Mouse (Mus musculus) forebrain, embryonic 15.5 days (tissue): ENCODE measurements around the gene Zfp768. TPM values are rescaled to one million over a fixed set of nuclear protein-coding genes. Genes with fewer than 3 reads are reported as not detected.
"Not testable (repeated sequence)": the region's sequence is repeated elsewhere in the genome, so short reads cannot be mapped to it uniquely, and the experiment has no call there.

Experiments used
- ATAC-seq: fragments of 200-750 bp; cut with Nextera tagmentation; replicated peaks from 2 replicates; pipeline ENCODE4 v1.8.0; 2017; ENCODE audit warnings: mild to moderate bottlenecking, moderate TSS enrichment, moderate library complexity
- H3K27ac ChIP-seq: fragments of 300-500 bp; sonication (generic); replicated peaks from 2 replicates; pipeline ENCODE4 v1.5.1; 2015; ENCODE audit warnings: mild to moderate bottlenecking, inconsistent platforms
- H3K27me3 ChIP-seq: fragments of 300-500 bp; sonication (generic); 2 replicates; pipeline ENCODE4 v1.6.1; 2015; ENCODE audit warnings: inconsistent platforms
- H3K36me3 ChIP-seq: fragments of 300-500 bp; sonication (generic); 2 replicates; pipeline ENCODE4 v1.6.1; 2015; ENCODE audit warnings: mild to moderate bottlenecking, inconsistent platforms
- H3K4me1 ChIP-seq: fragments of 300-500 bp; sonication (generic); 2 replicates; pipeline ENCODE4 v1.6.1; 2015; ENCODE audit warnings: inconsistent platforms
- H3K4me2 ChIP-seq: fragments of 300-500 bp; sonication (generic); replicated peaks from 2 replicates; pipeline ENCODE4 v1.6.1; 2015; ENCODE audit warnings: mild to moderate bottlenecking, inconsistent platforms
- H3K4me3 ChIP-seq: fragments of 300-500 bp; sonication (generic); 2 replicates; pipeline ENCODE4 v1.5.1; 2015; ENCODE audit warnings: mild to moderate bottlenecking, inconsistent platforms
- H3K9ac ChIP-seq: fragments of 300-500 bp; sonication (generic); replicated peaks from 2 replicates; pipeline ENCODE4 v1.6.1; 2015; ENCODE audit warnings: mild to moderate bottlenecking, inconsistent platforms
- H3K9me3 ChIP-seq: fragments of 300-500 bp; sonication (generic); 2 replicates; pipeline ENCODE4 v1.6.1; 2016; ENCODE audit warnings: inconsistent platforms
- WGBS: fragments of 180-500 bp; shearing (Covaris S2); methylation state at CpG from one replicate; pipeline ENCODE4 v1.1.7; 2015; ENCODE audit warnings: mixed read lengths; 5-methylcytosine and 5-hydroxymethylcytosine counted together
- polyA plus RNA-seq: library from polyadenylated mRNA; unstranded; fragments of >200 nt; fragmentation: Nextera tagmentation; extraction: Ambion mirVana; gene quantifications from 2 replicates; pipeline ENCODE4 v1.2.1, GENCODE M21; 2015

Gene Zfp768
- polyA plus RNA-seq, 1 experiment from 2014 or later, result 12.1 TPM

- 86% methylated on average over 5 of the region's 5 CpGs for WGBS
- Histone ChIP-seq H3K9ac (no peak overlapping the region), H3K4me1 (peaks cover 7% of the 10 kb centered on the region), H3K27me3 (no peaks in the 10 kb centered on the region), H3K36me3 (no peaks in the 10 kb centered on the region), H3K9me3 (no peaks in the 10 kb centered on the region), H3K4me3 (no peak overlapping the region), H3K27ac (no peak overlapping the region), H3K4me2 (no peak overlapping the region)
- ATAC-seq, result no peak
Observed at GRCm38 (mm10) chr7:127351230-127352004, 6.0 kb upstream of the Zfp768 start.

GRCm38 (mm10) chr7:127346676-127347075 lies 1.3 kb upstream of the Zfp768 start:
- peak overlapping the region; percentile 83 for H3K4me2 ChIP-seq
- peak overlapping the region; percentile 72; the same call in 1 of the 2 replicates for H3K9ac ChIP-seq
- WGBS, result 9% methylated on average over 8 of the region's 8 CpGs
- H3K4me3 ChIP-seq, result peak overlapping the region; percentile 94
- no peaks in the 10 kb centered on the region for H3K27me3 ChIP-seq
- no peak overlapping the region for H3K27ac ChIP-seq
- H3K36me3 ChIP-seq, result no peaks in the 10 kb centered on the region; the same call in 1 of the 2 replicates
- no peak for ATAC-seq
- H3K9me3 ChIP-seq, result no peaks in the 10 kb centered on the region
- peaks cover 19% of the 10 kb centered on the region for H3K4me1 ChIP-seq

- Histone ChIP-seq H3K4me2 (peak overlapping the region; percentile 83), H3K27me3 (no peaks in the 10 kb centered on the region), H3K36me3 (no peaks in the 10 kb centered on the region; the same call in 1 of the 2 replicates), H3K9me3 (no peaks in the 10 kb centered on the region), H3K9ac (peak overlapping the region; percentile 72), H3K4me1 (peaks cover 19% of the 10 kb centered on the region), H3K4me3 (peak overlapping the region; percentile 94), H3K27ac (peak overlapping the region; percentile 90)
- under 1% methylated on average over 42 of the region's 42 CpGs for WGBS
- peak; percentile 32 for ATAC-seq
Observed at GRCm38 (mm10) chr7:127345092-127345491, 297 bp downstream of the Zfp768 start.

DNA sequence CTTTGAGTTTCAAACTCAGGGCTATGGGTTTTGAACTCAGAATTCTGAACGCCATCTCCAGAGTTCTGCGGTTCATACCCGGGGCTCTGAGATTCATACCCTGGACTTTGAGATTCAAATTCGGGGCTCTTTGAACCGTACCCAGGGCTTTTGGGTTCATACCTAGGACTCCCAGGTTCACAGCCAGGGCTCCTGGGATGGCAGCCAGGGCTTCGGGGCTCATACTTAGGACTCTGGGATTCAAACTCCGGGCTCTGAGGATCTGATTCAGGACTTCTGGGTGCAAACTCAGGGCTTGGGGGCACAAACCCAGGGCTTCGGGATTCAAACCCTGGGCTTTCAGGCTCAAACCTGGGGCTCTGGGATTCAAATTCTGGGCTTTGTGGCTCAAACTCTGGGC lies 1.0 kb downstream of the Zfp768 start:
- H3K27me3 ChIP-seq, result no peaks in the 10 kb centered on the region
- peak overlapping the region; percentile 72 for H3K9ac ChIP-seq
- 91% methylated on average over 8 of the region's 8 CpGs for WGBS
- H3K4me3 ChIP-seq, result peak overlapping the region; percentile 94
- H3K36me3 ChIP-seq, result no peaks in the 10 kb centered on the region; the same call in 1 of the 2 replicates
- peaks cover 19% of the 10 kb centered on the region for H3K4me1 ChIP-seq
- peak overlapping the region; percentile 83 for H3K4me2 ChIP-seq
- H3K27ac ChIP-seq, result no peak overlapping the region
- ATAC-seq, result no peak
- no peaks in the 10 kb centered on the region for H3K9me3 ChIP-seq

- Histone ChIP-seq H3K9ac (no peak overlapping the region), H3K36me3 (no peaks in the 10 kb centered on the region; the same call in 1 of the 2 replicates), H3K4me3 (no peak overlapping the region), H3K4me1 (peaks cover 19% of the 10 kb centered on the region), H3K4me2 (no peak overlapping the region), H3K27ac (no peak overlapping the region), H3K9me3 (no peaks in the 10 kb centered on the region), H3K27me3 (no peaks in the 10 kb centered on the region)
- no peak for ATAC-seq
- WGBS, result 94% methylated on average over 38 of the region's 38 CpGs
Observed at GRCm38 (mm10) chr7:127343351-127344019, 1.9 kb downstream of the Zfp768 start.

GRCm38 (mm10) chr7:127342888-127343287 lies 2.5 kb downstream of the Zfp768 start:
- no peak for ATAC-seq
- no peaks in the 10 kb centered on the region; the same call in 1 of the 2 replicates for H3K36me3 ChIP-seq
- peaks cover 19% of the 10 kb centered on the region for H3K4me1 ChIP-seq
- 90% methylated on average over 7 of the region's 7 CpGs for WGBS
- no peak overlapping the region for H3K4me2 ChIP-seq
- H3K27me3 ChIP-seq, result no peaks in the 10 kb centered on the region
- no peaks in the 10 kb centered on the region for H3K9me3 ChIP-seq
- H3K27ac ChIP-seq, result no peak overlapping the region
- no peak overlapping the region for H3K9ac ChIP-seq
- no peak overlapping the region for H3K4me3 ChIP-seq

DNA sequence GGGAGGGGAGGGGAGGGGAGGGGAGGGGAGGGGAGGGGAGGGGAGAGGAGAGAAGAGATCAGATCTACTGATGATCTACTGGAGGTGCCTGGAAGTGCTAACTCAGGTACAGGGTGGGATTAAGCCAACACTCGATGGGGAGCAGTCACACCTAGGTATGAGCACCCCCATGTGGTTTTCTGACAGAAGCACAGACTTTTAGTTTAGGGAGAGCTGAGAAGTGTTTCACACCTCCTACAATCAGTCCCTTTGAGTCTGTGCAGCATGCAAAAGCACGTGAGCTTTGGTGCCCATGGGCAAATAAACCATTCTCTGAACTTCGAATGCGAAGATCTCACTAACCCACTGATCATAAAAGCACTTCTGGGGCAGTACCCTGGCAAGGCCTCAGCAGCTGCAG lies 3.1 kb downstream of the Zfp768 start:
- Histone ChIP-seq H3K9me3 (no peaks in the 10 kb centered on the region), H3K4me2 (no peak overlapping the region), H3K27ac (no peak overlapping the region), H3K9ac (no peak overlapping the region), H3K27me3 (no peaks in the 10 kb centered on the region), H3K4me1 (peaks cover 19% of the 10 kb centered on the region), H3K36me3 (no peaks in the 10 kb centered on the region; the same call in 1 of the 2 replicates), H3K4me3 (no peak overlapping the region)
- 74% methylated on average over 4 of the region's 4 CpGs for WGBS
- no peak for ATAC-seq

DNA sequence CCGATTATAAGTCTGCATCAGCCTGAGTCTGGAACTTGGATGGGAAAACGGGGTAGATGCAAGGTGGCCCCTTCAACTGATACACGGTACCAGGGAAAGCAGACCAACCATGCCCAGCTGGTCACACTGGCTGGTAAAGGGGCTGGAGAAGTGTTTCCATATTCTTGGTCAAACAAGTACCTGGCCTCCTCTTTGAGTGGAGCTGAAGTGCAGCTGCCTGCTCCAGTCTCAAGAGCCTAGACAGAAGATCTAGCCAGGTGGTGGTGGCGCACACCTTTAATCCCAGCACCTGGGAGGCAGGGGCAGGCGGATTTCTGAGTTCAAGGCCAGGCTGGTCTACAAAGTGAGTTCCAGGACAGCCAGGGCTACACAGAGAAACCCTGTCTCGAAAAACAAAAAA lies 3.5 kb downstream of the Zfp768 start:
- not testable (repeated sequence) for ATAC-seq, H3K27ac ChIP-seq, H3K27me3 ChIP-seq, H3K9ac ChIP-seq, H3K4me3 ChIP-seq, H3K36me3 ChIP-seq, H3K4me2 ChIP-seq, H3K9me3 ChIP-seq
- H3K4me1 ChIP-seq, result peaks cover 16% of the 10 kb centered on the region
- 95% methylated on average over 6 of the region's 6 CpGs for WGBS

GRCm38 (mm10) chr7:127341356-127341755 lies 4.0 kb downstream of the Zfp768 start:
- H3K9ac ChIP-seq, result no peak overlapping the region
- no peak overlapping the region for H3K4me3 ChIP-seq
- no peaks in the 10 kb centered on the region for H3K9me3 ChIP-seq
- no peaks in the 10 kb centered on the region for H3K27me3 ChIP-seq
- H3K27ac ChIP-seq, result no peak overlapping the region
- no peaks in the 10 kb centered on the region; the same call in 1 of the 2 replicates for H3K36me3 ChIP-seq
- H3K4me1 ChIP-seq, result peaks cover 11% of the 10 kb centered on the region
- no peak overlapping the region for H3K4me2 ChIP-seq
- ATAC-seq, result no peak
- 97% methylated on average over 8 of the region's 8 CpGs for WGBS

DNA sequence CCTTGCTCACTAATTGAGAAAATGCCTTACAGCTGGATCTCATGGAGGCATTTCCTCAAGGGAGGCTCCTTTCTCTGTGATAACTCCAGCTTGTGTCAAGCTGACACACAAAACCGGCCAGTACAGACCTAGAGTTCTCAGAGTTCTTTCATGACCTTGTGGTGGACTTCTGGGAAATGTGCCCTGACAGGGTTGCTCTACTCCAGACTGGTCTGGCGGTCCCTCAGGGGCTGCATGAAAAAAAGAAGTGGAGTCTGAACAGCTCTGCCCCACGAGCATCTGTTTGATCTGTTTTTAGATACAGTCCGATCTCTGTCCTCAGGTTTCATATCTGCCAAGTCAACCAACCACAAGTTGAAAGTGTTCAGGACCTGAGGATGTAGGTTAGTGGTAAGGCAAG lies 7.8 kb downstream of the Zfp768 start:
- H3K4me3 ChIP-seq, result no peak overlapping the region
- H3K27me3 ChIP-seq, result no peaks in the 10 kb centered on the region
- H3K27ac ChIP-seq, result no peak overlapping the region
- no peaks in the 10 kb centered on the region for H3K9me3 ChIP-seq
- no peaks in the 10 kb centered on the region for H3K4me1 ChIP-seq
- ATAC-seq, result no peak
- no peak overlapping the region for H3K4me2 ChIP-seq
- 77% methylated on average over 4 of the region's 4 CpGs for WGBS
- no peak overlapping the region for H3K9ac ChIP-seq
- no peaks in the 10 kb centered on the region for H3K36me3 ChIP-seq

DNA sequence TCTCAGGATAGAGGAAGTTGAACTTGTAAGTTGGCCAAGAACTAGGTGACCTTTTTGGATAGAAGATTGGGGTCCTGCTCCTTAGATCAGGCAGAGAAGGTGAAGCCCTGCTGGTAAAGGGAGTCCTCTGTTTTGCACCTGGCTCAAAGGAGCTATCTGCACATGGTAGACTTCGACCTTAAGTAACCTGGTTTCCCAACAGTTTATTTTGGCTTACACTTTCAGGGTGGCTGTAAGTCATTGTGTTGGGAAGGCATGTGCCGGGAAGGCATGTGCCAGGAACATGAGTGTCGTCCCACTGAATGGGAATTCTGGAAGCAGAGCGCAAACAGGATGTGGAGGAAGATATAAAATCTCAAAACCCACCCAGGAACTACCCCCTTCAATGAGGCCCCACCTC lies 9.8 kb downstream of the Zfp768 start:
- no peaks in the 10 kb centered on the region for H3K36me3 ChIP-seq
- 91% methylated on average over 4 of the region's 4 CpGs for WGBS

GRCm38 (mm10) chr7:127333240-127333639 lies 12.1 kb downstream of the Zfp768 start:
- no peak overlapping the region for H3K27ac ChIP-seq
- H3K36me3 ChIP-seq, result no peaks in the 10 kb centered on the region
- H3K9me3 ChIP-seq, result no peaks in the 10 kb centered on the region
- H3K9ac ChIP-seq, result no peak overlapping the region
- no peak overlapping the region for H3K4me2 ChIP-seq
- 82% methylated on average over 6 of the region's 6 CpGs for WGBS
- no peaks in the 10 kb centered on the region for H3K4me1 ChIP-seq
- H3K27me3 ChIP-seq, result no peaks in the 10 kb centered on the region
- no peak for ATAC-seq
- H3K4me3 ChIP-seq, result no peak overlapping the region

More for the DNA sequence above, 9.8 kb downstream of the Zfp768 start:
- H3K4me2 ChIP-seq, result no peak overlapping the region
- no peak for ATAC-seq
- H3K4me3 ChIP-seq, result no peak overlapping the region
- no peaks in the 10 kb centered on the region for H3K27me3 ChIP-seq
- no peak overlapping the region for H3K9ac ChIP-seq
- no peaks in the 10 kb centered on the region for H3K4me1 ChIP-seq
- no peak overlapping the region for H3K27ac ChIP-seq
- H3K9me3 ChIP-seq, result no peaks in the 10 kb centered on the region
